Mouse (Mus musculus) C2C12 (cell line): ENCODE results near the gene Plekha5. TPM values are rescaled to one million over a fixed set of nuclear protein-coding genes. Genes with fewer than 3 reads are reported as not detected.

Source experiments
- H3K27me3 ChIP-seq: one replicate; pipeline ENCODE4 v1.6.1; 2011; ENCODE audit not compliant: control insufficient read depth, insufficient read depth, insufficient read length
- H3K36me3 ChIP-seq: one replicate; pipeline ENCODE4 v1.6.1; 2011; ENCODE audit not compliant: control insufficient read depth, insufficient read depth
- H3K4me3 ChIP-seq: one replicate; pipeline ENCODE4 v1.5.1; 2011; ENCODE audit warnings: mild to moderate bottlenecking, control low read depth; ENCODE audit not compliant: poor library complexity, insufficient read depth, severe bottlenecking
- H3K79me2 ChIP-seq: one replicate; pipeline ENCODE4 v1.6.1; 2011; ENCODE audit not compliant: control insufficient read depth, insufficient read depth
- H3K79me3 ChIP-seq: one replicate; pipeline ENCODE4 v1.6.1; 2011; ENCODE audit warnings: low read depth, control low read depth
- H3ac ChIP-seq: one replicate; pipeline ENCODE3; 2011; ENCODE audit warnings: low read depth; ENCODE audit not compliant: control insufficient read depth, insufficient read length
- CEBPB ChIP-seq: IDR thresholded peaks from one replicate; pipeline ENCODE4 v1.6.1; 2011; ENCODE audit warnings: low read depth, mild to moderate bottlenecking, control low read depth, moderate library complexity
- CTCF ChIP-seq: IDR thresholded peaks from one replicate; pipeline ENCODE4 v1.5.1; 2011; ENCODE audit not compliant: control insufficient read depth, insufficient read depth, insufficient read length
- FOSL1 ChIP-seq: IDR thresholded peaks from one replicate; pipeline ENCODE4 v1.8.0; 2011; ENCODE audit warnings: mild to moderate bottlenecking, low read length; ENCODE audit not compliant: poor library complexity, insufficient read depth, severe bottlenecking
- MAX ChIP-seq: IDR thresholded peaks from one replicate; pipeline ENCODE4 v1.6.1; 2011; ENCODE audit warnings: mild to moderate bottlenecking, control low read depth
- MYOD1 ChIP-seq: IDR thresholded peaks from one replicate; pipeline ENCODE4 v1.6.1; 2011; ENCODE audit warnings: low read depth; ENCODE audit not compliant: control insufficient read depth, insufficient read length
- MYOG ChIP-seq: IDR thresholded peaks from one replicate; pipeline ENCODE4 v1.6.1; 2011; ENCODE audit not compliant: control insufficient read depth, insufficient read length; ENCODE audit errors: extremely low read depth
- USF1 ChIP-seq: IDR thresholded peaks from one replicate; pipeline ENCODE4 v1.6.1; 2011; ENCODE audit warnings: low read depth, mild to moderate bottlenecking, control low read depth, moderate library complexity
- polyA plus RNA-seq: library from polyadenylated mRNA; unstranded; fragments of >200 nt; fragmentation: generic; extraction: Trizol; gene quantifications from one replicate; pipeline ENCODE4 v1.2.1, GENCODE M21; 2012; ENCODE audit warnings: missing spikeins

Gene Plekha5
- polyA plus RNA-seq, 1 experiment: 13.1 TPM

DNA sequence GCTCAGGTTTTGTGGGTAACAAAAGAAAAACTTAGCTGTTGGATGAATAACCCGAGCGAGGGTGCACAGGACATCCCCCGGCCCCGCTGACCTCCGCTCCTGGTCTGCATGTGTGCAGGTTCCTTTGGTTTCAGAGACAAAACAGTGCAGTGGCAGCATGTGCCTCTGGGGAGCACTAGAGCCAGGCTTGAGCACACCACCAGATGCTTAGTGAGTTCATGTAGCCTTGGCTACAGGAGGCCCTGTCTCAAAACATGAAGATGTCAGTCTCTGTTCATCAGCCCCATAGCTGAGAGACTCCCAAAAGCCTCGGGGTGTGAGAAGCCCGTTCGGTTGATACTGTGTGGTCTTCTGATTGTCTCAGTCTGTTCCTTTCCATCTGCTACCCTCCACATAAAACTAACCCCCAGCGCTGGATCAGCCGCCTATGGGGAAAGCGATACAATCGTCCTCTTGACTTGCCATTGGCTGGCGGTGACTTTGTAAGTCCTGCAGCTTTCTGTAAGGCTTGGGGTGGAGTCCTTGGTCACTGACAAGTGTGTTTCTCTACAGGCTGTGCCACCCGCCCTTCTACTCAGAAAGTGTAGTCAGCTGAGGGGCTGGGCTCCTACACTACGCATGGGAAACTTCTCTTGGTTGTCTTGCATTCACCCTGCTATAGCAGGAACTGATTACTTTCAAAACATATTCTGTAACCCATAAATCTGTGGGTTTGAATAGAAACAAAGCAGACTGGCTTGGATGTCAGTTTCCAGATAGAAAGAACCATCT lies 32.7 kb downstream of the Plekha5 start:
- Histone ChIP-seq H3K79me3 (no peaks in the 10 kb centered on the region), H3K36me3 (no peaks in the 10 kb centered on the region), H3K79me2 (peaks cover 16% of the 10 kb centered on the region), H3ac (no peak overlapping the region), H3K4me3 (no peak overlapping the region), H3K27me3 (no peaks in the 10 kb centered on the region)
- TF ChIP-seq USF1 (no peak), CEBPB (no peak), CTCF (no peak), MYOG (no peak), MAX (no peak), FOSL1 (no peak), MYOD1 (no peak)

DNA sequence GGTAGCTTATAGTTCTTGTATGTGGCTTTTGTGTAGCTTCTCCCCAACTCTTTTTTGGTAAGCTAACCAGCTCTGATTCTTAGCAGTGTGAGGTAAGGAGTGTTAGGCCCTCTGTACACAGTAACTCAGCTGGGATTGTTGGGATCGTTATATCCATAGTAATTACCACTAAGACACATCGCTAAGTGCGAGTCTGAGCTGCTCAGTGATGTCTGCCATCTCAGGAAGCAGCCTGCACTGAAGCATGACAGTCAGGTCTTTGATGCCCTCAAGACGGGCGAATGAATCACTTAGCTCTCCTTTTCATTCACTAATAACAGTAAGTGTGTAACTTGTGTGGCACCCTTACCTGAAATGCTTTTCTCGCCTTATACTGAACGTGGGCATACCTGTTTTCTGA lies 36.5 kb downstream of the Plekha5 start:
- Histone ChIP-seq H3K79me3 (no peaks in the 10 kb centered on the region), H3K36me3 (no peaks in the 10 kb centered on the region), H3K27me3 (no peaks in the 10 kb centered on the region), H3K79me2 (peaks cover 16% of the 10 kb centered on the region), H3K4me3 (no peak overlapping the region), H3ac (no peak overlapping the region)
- no peak for TF ChIP-seq MYOG
- no peak for TF ChIP-seq MYOD1

DNA sequence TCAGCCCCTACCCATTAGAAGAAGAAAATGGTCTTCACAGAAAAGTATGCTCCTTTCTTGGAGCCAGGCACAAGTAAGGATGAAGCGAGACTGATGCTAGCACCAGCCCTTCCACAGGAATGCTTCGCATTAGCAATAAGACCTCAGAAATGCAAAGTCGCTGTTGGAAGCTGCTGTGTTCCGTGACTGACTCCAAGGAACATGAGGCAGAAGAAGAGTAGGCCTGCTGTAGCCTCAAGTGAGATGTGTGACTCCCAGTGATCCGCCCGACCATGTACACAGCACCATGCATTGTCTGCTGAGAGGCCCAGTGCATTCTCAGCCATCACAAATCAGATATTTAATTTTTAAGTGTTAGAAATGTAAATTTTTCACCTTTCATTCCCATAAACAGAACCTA lies 41.0 kb downstream of the Plekha5 start:
- no peaks in the 10 kb centered on the region for H3K79me2 ChIP-seq
- H3K36me3 ChIP-seq: no peaks in the 10 kb centered on the region
- H3K27me3 ChIP-seq: no peaks in the 10 kb centered on the region
- no peaks in the 10 kb centered on the region for H3K79me3 ChIP-seq
- TF ChIP-seq CEBPB (no peak), FOSL1 (no peak), MAX (no peak), CTCF (no peak), MYOD1 (no peak), USF1 (no peak), MYOG (no peak)
- H3ac ChIP-seq: no peak overlapping the region
- no peak overlapping the region for H3K4me3 ChIP-seq

DNA sequence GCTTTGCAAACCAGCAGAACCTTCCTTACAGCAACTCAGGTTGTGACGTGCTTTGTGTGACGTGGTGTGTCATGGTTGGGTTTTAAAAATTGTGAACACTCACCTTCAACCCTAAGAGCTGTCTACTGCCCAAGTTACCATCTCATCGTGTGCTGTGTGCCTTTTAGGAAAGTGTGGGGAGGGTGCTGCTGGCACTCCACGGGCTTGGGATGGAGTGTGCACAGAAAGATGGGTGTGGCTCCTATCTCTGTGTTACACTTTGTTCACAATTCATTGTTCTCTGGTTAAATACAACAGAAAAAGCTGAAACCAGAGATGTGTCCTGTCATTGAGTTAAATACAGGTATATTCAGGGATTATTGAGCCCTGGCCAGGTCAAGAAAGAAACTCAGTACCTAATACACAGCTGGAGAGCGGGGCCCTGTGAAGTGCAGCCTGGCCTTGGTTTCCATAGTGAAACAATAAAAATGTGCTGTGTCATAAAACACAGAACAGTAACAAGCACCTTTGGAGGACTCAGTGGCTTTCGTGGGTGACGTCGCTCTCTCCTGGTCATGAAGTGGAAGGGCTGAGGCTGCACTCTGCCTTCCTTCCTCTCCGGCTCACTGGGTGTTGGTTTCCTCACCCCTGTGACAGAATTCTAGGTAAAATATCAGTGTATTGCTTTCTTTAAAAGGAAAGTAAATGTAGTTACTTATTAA lies 42.2 kb downstream of the Plekha5 start:
- no peaks in the 10 kb centered on the region for H3K79me3 ChIP-seq
- H3K27me3 ChIP-seq: no peaks in the 10 kb centered on the region
- no peaks in the 10 kb centered on the region for H3K79me2 ChIP-seq
- H3ac ChIP-seq: no peak overlapping the region
- no peaks in the 10 kb centered on the region for H3K36me3 ChIP-seq
- H3K4me3 ChIP-seq: no peak overlapping the region
- TF ChIP-seq MYOG (no peak), FOSL1 (no peak), USF1 (no peak), CTCF (no peak), CEBPB (no peak), MAX (no peak), MYOD1 (no peak)

DNA sequence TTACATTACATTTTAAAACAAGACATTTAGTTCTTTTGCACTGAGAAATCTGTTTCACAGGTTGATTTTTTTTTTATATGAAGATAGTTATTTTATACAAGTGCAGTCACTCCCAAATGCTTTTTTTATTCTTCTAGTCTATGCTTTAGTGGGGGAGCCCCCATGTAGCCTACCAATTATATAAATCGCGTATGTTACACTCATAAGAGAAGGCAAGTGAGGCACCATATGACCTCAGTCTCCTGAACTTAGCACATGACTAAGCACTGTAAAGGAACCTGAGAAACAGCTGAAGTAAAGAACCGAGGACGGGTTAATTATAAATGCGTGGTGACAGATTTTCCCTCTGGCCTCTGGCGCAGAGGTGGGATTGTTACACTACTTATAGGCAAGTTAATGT lies 43.0 kb downstream of the Plekha5 start:
- Histone ChIP-seq H3K79me3 (no peaks in the 10 kb centered on the region), H3ac (no peak overlapping the region), H3K4me3 (no peak overlapping the region), H3K79me2 (no peaks in the 10 kb centered on the region), H3K36me3 (no peaks in the 10 kb centered on the region), H3K27me3 (no peaks in the 10 kb centered on the region)
- TF ChIP-seq MYOD1 (peak; percentile 42), FOSL1 (no peak)

DNA sequence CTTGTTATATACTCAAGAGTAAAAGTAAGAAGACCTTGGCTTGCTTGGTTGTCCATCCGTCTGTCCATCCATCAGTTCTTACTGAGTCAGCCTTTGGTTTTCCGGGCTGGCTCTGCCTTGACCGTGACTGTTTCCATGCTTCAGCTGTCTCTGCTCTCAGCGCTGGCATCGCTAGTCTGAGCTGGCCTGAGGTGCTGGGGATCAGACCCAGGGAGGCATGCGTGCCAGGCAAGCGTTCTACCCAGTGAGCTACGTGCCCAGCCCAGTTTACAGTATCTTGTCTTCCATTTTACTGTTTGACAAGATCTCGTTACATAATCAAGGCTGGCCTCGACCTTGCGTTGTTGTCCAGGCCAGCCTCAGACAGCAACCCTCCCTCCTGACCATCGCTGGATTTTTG lies 44.0 kb downstream of the Plekha5 start:
- Histone ChIP-seq H3K36me3 (no peaks in the 10 kb centered on the region), H3K79me3 (no peaks in the 10 kb centered on the region), H3K4me3 (no peak overlapping the region), H3K27me3 (no peaks in the 10 kb centered on the region), H3ac (no peak overlapping the region), H3K79me2 (no peaks in the 10 kb centered on the region)
- TF ChIP-seq MAX (no peak), MYOG (no peak), FOSL1 (no peak), CTCF (no peak), MYOD1 (no peak), USF1 (no peak), CEBPB (no peak)
